Mouse (Mus musculus): ENCODE data around the gene Mfsd7a. TPM values are rescaled to one million over a fixed set of nuclear protein-coding genes. Genes with fewer than 3 reads are reported as not detected.

Gene Mfsd7a
- total RNA-seq, 1 experiment from 2014 or later = 1.1 TPM

DNA sequence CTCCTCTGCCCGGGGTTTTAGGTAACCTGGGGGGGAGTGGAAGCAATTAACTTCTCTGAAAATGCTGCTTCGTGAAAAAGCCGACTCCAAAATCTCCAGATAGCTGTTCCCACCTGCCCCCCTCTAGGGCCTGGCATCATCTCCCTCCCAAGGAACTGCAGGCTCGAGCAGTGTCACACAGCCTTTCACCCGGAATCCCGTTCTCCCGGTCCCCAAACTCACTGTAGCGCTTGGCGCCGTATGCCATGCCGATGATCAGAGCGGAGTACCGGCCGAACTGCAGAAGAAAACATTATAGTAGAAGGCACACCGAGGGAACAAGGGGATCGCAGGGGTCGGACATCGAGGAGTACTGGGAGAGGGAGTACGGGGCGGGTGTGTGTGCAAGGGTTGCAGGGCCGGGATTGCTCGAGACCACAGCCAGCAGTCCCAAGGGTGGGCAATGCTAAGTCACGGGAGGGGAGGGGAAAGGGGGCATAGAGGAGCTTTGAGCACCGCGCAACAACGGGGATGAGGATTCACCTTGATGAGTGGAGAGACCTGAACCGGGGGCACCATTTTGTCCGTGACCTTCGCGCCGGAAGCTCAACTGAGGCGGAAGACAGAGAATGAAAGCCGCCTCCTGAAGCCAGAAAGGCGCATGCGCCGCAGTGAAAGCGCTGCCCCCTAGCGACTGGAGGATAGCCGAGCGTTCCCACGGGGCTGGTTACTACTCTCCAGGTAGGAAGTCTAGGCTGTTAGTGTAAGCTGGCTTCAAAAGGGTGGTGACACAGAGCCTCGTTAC, 14.7 kb downstream of the Mfsd7a start, which contains the start of gene Atp5k:
TSS of gene Atp5k (minus strand) at position 645 of the 784 bp plus-strand sequence.
- DNase-seq = peak; percentile 94

- no peak for DNase-seq
Observed at GRCm38 (mm10) chr5:108431196-108431595, 17.5 kb downstream of the Mfsd7a start.

GRCm38 (mm10) chr5:108427186-108427585, 21.5 kb downstream of the Mfsd7a start:
- DNase-seq = peak; percentile 28

DNA sequence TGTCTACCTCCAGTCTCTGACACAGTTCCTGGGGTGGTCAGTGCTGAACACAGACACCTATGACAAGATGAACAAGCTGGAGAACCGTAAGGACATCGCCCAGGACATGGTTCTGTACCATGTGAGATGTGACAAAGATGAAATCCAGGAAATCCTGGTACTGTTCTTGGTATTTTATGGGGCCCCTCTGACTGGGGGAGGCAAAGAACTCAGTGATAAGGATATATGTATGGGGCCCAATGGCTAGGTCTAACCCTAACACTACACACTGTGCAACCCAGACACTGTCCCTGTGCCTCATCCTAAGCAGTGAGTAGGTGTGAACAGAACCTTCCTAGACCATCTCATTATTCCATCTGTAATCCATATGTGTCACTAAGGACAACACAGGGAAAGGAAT, 25.3 kb downstream of the Mfsd7a start:
- no peak for DNase-seq

- no peak for DNase-seq
Observed at GRCm38 (mm10) chr5:108422741-108423140, 25.9 kb downstream of the Mfsd7a start.

DNA sequence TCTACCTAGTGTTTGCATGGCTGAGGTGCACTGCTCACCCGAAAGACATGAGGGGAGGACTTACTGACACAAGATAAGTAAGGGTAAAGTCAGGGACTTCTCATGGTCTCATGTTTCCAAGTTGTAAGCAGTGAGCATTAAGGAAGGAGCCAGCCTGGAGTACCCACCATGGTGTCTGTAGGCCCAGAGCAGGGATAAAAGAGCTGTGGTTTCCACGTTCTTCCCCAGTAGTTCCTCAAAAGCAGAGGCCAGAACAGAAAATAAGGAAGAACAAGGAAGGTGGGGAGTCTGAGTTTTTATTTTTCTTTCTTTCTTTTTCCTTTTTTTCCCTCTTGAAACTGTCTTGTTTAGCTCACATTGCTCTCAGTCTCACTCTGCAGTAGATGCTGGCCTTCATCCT, 34.0 kb downstream of the Mfsd7a start:
- DNase-seq = no peak

DNA sequence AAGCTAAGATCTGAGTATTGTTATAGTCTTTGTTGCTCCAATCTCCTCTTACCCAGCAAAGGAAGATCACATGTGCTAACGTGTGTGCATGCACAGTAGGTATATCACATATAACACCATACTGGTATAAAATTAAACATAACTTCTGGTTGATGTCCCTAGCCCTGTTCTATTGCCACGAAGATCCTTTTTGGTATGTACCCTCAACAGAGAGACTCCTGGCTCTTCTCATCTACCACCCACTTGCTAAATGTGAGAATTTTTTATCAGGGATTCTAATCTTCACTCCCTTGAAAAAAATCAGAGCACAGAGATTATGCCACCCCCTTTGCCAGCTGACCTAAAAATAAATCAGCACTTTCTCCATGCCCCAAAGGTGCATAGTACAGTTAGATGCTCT, 41.7 kb downstream of the Mfsd7a start:
- DNase-seq = no peak

DNA sequence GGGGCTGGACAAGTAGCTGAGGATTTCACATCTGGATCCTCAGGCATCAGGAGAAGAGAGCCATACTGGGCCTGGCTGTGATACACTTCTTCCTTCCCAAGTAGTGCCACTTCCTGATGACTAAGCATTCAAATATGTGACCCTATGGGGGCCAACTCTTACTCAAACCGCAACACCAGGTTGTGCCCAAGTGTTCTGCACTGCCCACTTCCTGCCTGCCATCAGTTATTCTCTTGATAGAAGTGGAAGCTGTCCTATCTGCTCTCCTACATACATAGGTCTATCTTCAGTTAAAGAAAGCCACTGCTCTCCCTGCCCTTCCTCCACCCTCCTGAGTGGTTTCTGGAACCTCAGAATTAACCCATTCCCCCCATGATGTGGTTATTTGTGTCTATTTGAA, 43.2 kb downstream of the Mfsd7a start:
- DNase-seq = no peak

GRCm38 (mm10) chr5:108403453-108403852, 45.2 kb downstream of the Mfsd7a start:
- DNase-seq = no peak

Other genes starting within 250 kb of the Mfsd7a start
- 31.9 and 35.2 TPM in 2 replicates for gene Dr1, start 180.0 kb downstream of the Mfsd7a start, total RNA-seq (2021)
- 12.1 and 13.8 TPM in 2 replicates for gene Pigg, start 136.3 kb downstream of the Mfsd7a start, total RNA-seq (2021)
- 1.8 and 2.0 TPM in 2 replicates for gene Gm42517, start 81.0 kb downstream of the Mfsd7a start, total RNA-seq (2021)
- not detected in 2 replicates for gene Pde6b, start 60.5 kb downstream of the Mfsd7a start, total RNA-seq (2021)
- gene Atp5k, start 14.4 kb downstream of the Mfsd7a start, total RNA-seq (2021) = 347 and 535 TPM in 2 replicates
- 40.3 and 55.4 TPM in 2 replicates for gene Pcgf3, start 12.3 kb upstream of the Mfsd7a start, total RNA-seq (2021)
- gene Cplx1, start 101.1 kb upstream of the Mfsd7a start, total RNA-seq (2021) = 1.8 and 3.0 TPM in 2 replicates
- gene Gak, start 180.9 kb upstream of the Mfsd7a start, total RNA-seq (2021) = 86.7 and 95.7 TPM in 2 replicates
- 28.5 and 37.2 TPM in 2 replicates for gene Tmem175, start 180.9 kb upstream of the Mfsd7a start, total RNA-seq (2021)
- gene Idua, start 211.4 kb upstream of the Mfsd7a start, total RNA-seq (2021) = 17.2 and 19.1 TPM in 2 replicates
- gene Dgkq, start 220.8 kb upstream of the Mfsd7a start, total RNA-seq (2021) = 21.2 and 22.7 TPM in 2 replicates
- 0.15 and 1.1 TPM in 2 replicates for gene Slc26a1, start 226.7 kb upstream of the Mfsd7a start, total RNA-seq (2021)
- gene Fgfrl1, start 243.5 kb upstream of the Mfsd7a start, total RNA-seq (2021) = 24.6 and 32.3 TPM in 2 replicates